Mouse (Mus musculus): ENCODE data around the gene Hmox2.

- TF ChIP-seq CTCF (IDR thresholded peaks at IDR 0.05; ENCODE audit: control insufficient read depth, insufficient read depth, insufficient read length), result no peak
- no peak for TF ChIP-seq CEBPB (IDR thresholded peaks at IDR 0.05; ENCODE audit: low read depth)
- no peak for TF ChIP-seq MYOD1 (IDR thresholded peaks at IDR 0.05; ENCODE audit: control insufficient read depth, insufficient read length, low read depth)
Observed at GRCm38 (mm10) chr16:4717866-4718265, 8.3 kb upstream of the Hmox2 start.
